Mouse (Mus musculus) central nervous system, embryonic 11.5 days (tissue): ENCODE data around the gene Gpr158. TPM values are rescaled to one million over a fixed set of nuclear protein-coding genes. Genes with fewer than 3 reads are reported as not detected.

Experiments
- polyA plus RNA-seq: library from polyadenylated mRNA; depleted of rRNA; stranded (reverse); fragments of >200 nt; gene quantifications from 2 replicates; pipeline ENCODE4 v1.2.3, GENCODE M21; 2012; rRNA removed

Gpr158 gene
- 0.25 and 0.36 TPM in 2 replicates for polyA plus RNA-seq

GRCm38 (mm10) chr2:21367345-21368111 is at the start of gene Gpr158:
Gpr158 (plus strand) TSS chr2:21367542.

Other genes starting within 250 kb of the Gpr158 start
- 0.91 and 2.1 TPM in 2 replicates for gene Enkur, start 162.2 kb upstream of the Gpr158 start, polyA plus RNA-seq
- 10.4 and 11.1 TPM in 2 replicates for gene Thnsl1, start 161.8 kb upstream of the Gpr158 start, polyA plus RNA-seq